Mouse (Mus musculus): ENCODE data around the gene Pmpca.
"Not testable (repeated sequence)": the region's sequence is repeated elsewhere in the genome, so short reads cannot be mapped to it uniquely, and the experiment has no call there.

Gene Pmpca

DNA sequence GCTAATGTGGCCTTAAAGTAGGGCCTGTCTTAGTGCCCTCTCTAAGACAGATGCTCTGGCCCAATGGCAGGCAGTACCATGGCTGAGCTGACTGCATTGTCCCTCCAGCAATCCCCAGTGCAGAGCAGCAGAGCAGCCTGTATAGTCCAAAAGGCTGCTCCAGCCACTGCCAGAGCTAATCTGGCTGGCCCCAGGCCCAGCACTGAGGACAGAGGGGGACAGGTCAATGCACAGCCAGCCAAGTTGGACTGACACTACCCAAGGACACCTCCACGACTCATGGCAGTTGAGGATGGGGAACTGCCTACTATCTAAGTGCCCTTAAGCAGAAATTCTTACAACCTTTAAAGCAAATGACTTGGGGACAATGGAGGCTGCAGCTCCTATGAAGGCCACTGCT, 20.6 kb upstream of the Pmpca start:
- DNase-seq (ENCODE audit: low spot score) = no peak

GRCm38 (mm10) chr2:26372396-26372795, 16.7 kb upstream of the Pmpca start:
- DNase-seq (ENCODE audit: low spot score) = no peak

GRCm38 (mm10) chr2:26380131-26380771, 8.9 kb upstream of the Pmpca start, which contains the start of gene Snapc4:
TSS of gene Snapc4 (minus strand) at chr2:26380653.
- peak; percentile 60 for DNase-seq (ENCODE audit: low spot score)

DNA sequence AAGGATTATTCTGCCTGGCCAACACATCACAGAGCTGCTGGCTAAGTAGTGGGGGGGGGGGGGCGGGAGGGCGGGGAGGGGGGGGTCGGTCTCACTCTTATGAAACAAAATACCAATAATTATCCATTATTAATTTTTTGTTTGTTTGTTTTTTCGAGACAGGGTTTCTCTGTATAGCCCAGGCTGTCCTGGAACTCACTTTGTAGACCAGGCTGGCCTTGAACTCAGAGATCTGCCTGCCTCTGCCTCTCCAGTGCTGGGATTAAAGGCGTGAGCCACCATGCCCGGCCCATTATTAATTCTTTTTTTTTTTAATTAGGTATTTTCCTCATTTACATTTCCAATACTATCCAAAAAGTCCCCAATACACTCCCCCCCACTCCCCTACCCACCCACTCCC, 8.3 kb upstream of the Pmpca start:
- not testable (repeated sequence) for DNase-seq (ENCODE audit: low spot score)

GRCm38 (mm10) chr2:26387713-26388112, 1.4 kb upstream of the Pmpca start:
- no peak for DNase-seq (ENCODE audit: low spot score)

GRCm38 (mm10) chr2:26388682-26389153, 421 bp upstream of the Pmpca start:
- DNase-seq (ENCODE audit: low spot score) = no peak

DNA sequence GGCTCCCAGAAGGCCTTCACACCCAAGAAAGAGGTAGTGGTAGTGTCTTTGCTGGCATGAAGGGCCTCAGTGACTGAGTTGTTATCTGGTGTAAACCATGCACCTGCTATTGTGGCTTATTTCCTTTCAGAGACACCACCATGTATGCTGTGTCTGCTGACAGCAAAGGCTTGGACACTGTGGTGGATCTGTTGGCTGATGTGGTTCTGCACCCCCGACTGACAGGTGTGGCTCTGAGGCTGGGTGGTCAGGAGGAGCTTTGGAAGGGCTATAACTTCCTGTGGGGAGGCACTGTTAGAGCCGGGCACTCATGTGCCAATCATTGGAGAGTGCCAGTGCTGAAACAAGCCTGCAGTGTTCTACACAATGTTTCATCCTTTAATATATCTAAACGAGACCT, 1.8 kb downstream of the Pmpca start:
- DNase-seq (ENCODE audit: low spot score) = no peak

- DNase-seq (ENCODE audit: low spot score) = no peak
Observed at GRCm38 (mm10) chr2:26391617-26392016, 2.5 kb downstream of the Pmpca start.

- no peak for DNase-seq (ENCODE audit: low spot score)
Observed at GRCm38 (mm10) chr2:26398978-26399377, 9.8 kb downstream of the Pmpca start.

- no peak for DNase-seq (ENCODE audit: low spot score)
Observed at GRCm38 (mm10) chr2:26399647-26400046, 10.5 kb downstream of the Pmpca start.

DNA sequence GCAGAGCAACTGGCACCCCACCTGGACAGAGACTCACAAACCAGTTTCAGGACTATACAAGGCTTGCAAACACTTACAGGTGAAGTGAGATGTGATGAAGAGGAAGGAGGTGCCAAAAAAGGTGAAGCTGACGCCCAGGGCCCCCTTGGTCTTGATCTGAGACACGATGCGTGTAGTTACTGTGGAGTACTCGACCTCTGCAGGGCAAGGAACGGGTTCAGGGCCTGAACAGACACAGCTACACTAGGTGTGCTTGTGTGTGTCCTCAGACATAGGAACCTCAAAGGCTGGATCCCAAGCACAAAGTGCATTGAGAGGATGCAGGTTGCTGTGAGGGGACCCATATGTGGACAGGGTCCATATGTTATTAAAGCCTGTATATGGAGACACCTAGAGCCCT, 11.2 kb downstream of the Pmpca start:
- no peak for DNase-seq (ENCODE audit: low spot score)

- DNase-seq (ENCODE audit: low spot score) = no peak
Observed at GRCm38 (mm10) chr2:26401023-26401422, 11.9 kb downstream of the Pmpca start.

- DNase-seq (ENCODE audit: low spot score) = no peak
Observed at GRCm38 (mm10) chr2:26402265-26402664, 13.1 kb downstream of the Pmpca start.

GRCm38 (mm10) chr2:26403306-26403705, 14.2 kb downstream of the Pmpca start:
- no peak for DNase-seq (ENCODE audit: low spot score)

DNA sequence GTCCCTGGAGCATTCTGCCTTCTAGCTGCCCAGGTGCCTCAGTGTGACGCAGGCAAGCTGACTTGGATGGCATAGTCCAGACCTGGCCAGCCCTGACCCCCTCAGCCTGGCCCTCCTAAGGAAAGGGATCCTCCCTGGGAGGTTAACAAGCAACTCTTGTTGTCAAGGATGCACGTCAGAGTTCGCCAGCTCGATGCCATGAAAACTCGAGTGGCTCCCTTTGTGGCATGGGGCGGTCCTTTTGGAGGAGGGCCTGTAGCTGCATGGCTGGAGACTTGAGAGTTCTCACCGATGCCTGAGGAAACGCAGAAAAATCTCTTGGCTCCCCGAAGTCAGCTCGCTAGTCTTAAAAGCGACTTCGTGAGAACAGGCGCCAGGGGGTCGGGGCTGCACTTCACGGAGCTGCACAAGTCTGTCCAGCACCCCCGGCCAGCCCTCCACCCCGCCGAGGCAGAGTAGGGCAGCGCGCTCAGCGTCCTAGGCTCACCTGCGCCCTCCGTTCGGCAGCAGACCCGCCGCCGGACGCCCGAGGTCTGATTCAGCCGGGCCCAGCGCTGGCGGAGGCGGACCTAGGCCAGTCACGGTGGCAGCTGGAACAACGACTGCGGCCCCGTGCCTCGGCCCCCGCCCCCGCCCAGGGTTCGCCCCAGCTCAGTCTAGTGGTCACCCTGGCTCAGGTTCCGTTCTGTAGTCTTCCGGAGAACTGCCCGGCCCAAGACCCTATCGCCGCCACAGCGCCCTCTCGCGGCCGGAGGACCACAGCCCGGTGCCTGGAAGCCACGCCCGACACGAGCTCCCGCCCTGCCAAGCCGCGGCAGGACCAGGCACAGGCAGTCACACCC, 19.6 kb downstream of the Pmpca start, which contains the start of gene Inpp5e:
TSS of gene Inpp5e (minus strand) at position 689 of the 842 bp plus-strand sequence.
- DNase-seq (ENCODE audit: low spot score) = peak; percentile 99

- DNase-seq (ENCODE audit: low spot score) = no peak
Observed at GRCm38 (mm10) chr2:26409362-26409761, 20.2 kb downstream of the Pmpca start.

DNA sequence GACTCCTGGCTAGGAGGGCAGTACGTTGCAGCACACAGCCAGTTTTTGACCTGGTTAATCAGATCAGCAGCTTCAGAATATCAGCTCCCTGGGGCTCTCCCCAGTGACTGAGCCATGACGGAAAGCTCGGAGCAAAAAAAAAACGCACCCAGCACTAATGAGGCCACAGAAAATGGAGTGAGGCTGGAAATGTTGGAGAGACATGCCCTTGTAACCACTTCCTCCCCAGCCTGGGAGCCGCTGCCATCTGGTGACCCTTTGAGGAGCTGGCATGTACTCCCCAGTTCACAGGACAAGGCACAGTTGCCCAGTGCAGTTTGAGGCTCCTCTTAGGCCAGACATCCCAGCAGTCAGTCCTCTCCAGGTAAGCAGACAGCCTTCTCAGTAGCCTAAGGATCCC, 21.0 kb downstream of the Pmpca start:
- DNase-seq (ENCODE audit: low spot score) = no peak

DNA sequence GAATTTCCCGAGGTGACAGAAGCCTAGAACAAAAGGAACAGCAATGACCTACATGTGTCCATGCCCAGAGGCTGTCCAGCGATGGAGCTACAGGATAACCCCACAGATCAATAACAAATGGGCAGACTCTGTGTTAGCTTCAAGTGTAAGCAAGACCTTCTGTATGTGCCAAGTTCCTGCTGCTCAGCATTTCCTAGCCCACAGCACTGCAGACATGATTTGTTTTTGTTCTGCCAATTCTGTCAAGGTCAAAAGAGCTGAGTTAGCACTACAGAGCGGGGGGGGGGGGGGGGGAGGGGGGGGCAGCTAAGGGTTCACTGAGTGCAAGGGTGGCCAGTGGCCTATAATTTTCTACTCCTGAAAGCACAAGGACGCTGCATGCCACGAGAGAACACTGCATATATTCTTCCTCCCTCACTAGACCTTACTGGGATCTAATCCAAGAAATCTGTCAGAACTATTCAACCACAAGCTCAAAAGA, 21.8 kb downstream of the Pmpca start:
- DNase-seq (ENCODE audit: low spot score) = no peak

DNA sequence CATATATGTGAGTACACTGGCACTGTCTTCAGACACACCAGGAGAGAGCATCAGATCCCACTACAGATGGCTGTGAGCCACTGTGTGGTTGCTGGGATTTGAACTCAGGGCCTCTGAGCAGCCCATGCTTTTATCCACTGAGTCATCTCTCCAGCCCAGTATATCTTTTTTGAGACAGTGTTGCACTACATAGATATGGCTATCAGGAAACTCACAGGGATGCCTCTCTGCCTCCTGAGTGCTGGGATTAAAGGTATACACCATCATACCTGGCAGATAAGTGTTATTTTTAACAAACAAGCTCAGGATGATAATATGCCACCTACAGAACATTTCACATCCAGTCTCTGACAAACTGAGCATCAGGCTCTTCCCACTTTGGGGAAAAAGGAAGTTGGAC, 27.9 kb downstream of the Pmpca start:
- no peak for DNase-seq (ENCODE audit: low spot score)

GRCm38 (mm10) chr2:26418120-26418519, 29.0 kb downstream of the Pmpca start:
- DNase-seq (ENCODE audit: low spot score) = no peak

- no peak for DNase-seq (ENCODE audit: low spot score)
Observed at GRCm38 (mm10) chr2:26421969-26422368, 32.8 kb downstream of the Pmpca start.

DNA sequence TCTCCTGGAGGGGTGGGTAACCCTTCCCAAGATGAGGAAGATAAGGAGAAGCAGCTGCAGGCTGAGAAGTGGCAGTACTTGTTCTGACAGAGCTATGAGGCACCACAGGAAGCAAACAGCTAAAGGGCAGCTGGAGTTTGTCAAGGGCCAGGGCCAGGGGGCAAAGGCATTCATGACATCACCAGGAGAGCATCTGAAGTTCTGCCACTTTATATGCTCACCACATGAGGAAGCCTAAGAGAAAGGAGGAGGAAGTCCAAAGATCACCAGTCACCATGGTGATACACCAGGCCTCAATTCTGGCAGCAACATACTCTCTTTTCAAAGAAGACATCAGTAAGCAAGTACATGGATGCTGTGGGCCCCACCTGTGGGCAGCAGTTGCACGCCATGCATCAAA, 33.9 kb downstream of the Pmpca start:
- no peak for DNase-seq (ENCODE audit: low spot score)

DNA sequence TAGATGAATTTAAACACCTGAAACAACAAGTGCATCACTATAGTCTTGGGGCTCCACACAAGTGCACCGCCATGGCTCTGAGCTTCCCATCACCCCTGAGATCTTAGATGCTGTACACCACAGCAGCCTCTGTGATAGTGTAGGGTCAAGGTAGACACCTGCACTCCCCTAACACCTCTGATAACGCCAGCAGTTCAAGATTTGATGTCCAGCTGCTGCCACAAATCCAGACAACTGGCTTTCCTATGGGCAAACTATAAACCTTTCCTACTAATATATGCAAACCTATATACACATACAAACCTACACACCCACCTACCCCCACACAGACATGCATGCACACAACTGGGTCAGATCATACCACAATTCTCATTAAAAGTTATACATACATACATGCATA, 35.4 kb downstream of the Pmpca start:
- no peak for DNase-seq (ENCODE audit: low spot score)
